Mouse (Mus musculus) urinary bladder, postnatal 14 days (tissue): ENCODE measurements around the gene Wipf3.

Experiments
- DNase-seq: peaks from one replicate; pipeline ENCODE4 v3.0.0; 2021; ENCODE audit warnings: low spot score

The Wipf3 gene

DNA sequence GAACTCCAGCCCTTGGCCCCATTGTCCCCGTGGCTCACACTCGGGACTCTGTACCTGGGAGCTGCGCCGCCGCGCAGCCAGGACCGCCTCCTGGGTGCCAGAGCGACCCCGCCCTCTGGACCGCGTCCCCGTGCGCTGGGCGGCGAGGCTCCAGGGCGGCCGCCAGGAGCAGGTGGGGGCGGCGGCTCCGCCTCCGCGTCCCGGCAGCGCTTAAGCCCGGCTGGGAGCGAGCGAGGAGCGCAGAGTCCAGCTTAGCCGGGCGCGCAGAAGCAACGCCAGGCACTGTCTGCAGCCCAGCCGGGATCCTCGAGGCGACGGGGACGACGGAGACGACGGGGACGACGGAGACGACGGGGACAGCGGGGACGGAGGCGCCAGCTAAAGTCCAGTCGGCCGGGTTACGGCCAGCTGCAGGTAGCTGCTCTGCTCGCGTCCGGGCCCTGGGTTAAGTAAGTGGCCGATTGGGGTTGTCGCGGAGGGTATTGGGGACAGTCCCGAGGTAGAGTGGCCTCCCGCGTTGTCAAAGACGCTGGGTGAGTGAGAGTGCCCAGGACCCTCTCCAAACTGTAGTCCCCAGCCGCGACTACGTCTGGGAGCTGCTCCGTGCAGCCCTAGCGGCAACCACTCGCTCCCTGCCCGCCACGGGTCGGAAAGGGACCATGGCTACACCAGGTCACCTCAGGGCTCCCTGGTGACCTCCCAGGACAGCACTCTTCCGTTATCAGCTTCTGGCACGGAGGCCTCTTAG is at the start of gene Wipf3:
Wipf3 (plus strand) TSS at position 157 of the 748 bp plus-strand sequence.
- peak; percentile 69 for DNase-seq

DNA sequence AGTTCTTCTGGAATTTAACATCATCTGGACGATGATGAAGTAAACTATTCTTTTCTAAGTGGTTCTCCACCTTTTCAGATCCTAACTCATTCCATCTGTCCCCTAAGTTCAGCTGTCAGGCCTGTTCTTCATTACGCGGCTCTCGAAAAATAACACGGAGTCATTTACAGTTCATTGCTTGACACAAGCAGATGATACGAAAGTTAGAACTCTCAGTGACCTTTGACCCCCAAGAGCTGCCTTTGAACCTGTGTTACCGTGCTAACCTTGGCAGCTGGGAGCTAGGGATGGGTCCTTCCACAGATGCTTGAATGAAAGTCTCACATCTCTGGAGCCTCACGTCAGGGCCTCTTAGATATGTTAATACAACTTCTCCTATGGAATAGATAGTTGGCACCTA is 46.8 kb upstream of the Wipf3 start:
- DNase-seq: no peak

DNA sequence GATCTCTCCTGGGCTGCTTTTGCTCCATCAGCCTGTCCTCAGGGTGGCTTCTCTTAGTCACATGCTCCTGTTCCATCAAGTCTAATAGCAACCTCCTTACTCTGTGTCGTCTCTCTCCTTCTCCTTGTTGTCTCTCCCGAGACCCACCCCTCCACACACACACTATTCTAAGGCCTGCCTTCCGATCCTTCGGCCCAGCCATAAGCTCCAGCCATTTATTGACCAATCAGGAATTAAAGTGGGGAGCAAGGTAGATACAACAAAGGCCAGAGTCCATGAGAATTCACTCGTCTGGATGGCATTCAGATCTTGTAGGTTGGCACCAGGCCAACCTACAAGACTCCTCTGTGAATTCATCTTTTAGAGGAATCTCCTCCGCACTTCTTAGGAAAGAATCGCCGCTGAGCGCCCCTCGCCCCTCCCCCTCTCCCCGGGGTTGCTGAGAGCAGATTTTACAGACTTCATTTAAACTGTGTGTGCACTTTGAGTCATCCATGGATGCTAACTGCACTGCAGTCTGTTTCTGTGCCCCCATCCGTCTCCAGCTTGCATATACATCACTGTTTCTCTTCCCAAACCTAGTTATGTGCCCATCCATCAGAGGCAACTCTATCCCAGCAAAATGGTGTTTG is 45.4 kb upstream of the Wipf3 start:
- no peak for DNase-seq

DNA sequence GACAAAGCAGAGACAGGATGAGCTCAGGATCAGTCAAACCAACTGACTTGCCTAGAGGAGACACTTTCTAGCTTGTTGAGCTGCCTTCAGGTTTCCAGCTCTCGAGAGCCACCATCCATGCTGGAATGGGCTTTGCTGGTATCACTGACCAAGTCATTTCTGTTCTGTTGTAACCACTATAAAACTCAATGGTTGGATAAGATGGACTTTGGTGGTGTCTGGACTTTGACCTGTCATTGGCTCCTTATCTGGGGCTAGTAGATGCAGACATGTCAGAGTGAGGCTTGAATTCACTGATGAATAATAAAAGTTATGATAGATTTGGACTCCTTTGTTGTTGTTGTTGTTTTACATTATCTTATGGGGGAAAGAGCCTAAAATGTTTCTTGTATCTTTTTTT is 44.6 kb upstream of the Wipf3 start:
- DNase-seq: no peak

DNA sequence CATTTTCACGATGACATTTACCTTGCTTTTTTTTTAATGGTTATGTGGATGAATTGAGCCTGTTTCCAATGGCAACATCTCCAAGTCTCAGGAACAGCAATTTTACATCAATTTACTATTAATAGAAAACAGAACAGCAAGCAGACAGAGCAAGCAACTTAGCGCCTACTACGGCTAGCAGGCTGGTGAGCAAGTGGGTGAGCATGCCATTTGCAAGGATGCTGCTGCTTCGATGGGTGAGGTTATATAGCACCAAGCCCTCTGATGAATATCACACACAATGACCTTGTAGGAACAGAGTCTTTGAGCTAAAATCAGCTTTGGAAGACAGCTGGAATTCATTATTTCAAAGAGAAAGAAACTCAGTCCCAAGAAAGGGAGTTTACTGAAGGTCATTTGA is 43.0 kb upstream of the Wipf3 start:
- no peak for DNase-seq

DNA sequence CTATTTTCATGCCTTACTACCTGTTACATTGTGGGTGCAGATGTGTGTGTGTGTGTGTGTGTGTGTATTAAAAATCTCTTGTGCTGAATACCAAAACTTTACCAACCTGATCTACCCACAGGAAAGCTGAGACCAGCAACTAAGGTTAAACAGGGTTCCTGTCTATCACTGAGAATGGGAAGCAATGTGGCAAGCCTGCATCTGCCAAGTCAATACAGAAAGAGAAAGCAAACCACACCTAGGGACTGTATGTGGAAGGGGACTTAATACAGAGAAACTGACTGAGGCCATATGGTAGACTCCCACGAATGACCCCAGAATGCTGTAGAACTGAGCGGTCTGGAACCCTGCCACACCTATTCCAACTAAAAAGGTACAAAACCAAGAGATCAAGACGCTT is 42.4 kb upstream of the Wipf3 start:
- no peak for DNase-seq

DNA sequence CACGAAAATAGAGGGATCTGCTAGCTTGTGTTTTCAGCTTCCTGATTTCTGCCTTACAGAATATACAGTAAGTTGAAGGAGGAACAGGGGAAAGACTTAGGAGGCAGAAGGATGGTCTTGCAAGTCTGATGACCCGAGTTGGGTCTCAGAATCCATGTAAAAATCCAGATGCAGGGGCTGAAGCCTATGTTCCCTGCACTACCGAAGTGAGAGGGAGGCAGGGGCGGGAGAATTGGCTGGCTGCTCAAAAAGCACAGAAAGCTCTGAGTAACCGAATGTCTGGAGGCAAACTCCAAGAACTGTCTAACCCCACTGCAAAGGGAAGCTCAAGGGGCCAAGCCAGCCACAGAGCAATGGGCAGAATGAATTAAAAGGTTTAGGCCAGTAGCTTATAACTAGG is 41.7 kb upstream of the Wipf3 start:
- no peak for DNase-seq

DNA sequence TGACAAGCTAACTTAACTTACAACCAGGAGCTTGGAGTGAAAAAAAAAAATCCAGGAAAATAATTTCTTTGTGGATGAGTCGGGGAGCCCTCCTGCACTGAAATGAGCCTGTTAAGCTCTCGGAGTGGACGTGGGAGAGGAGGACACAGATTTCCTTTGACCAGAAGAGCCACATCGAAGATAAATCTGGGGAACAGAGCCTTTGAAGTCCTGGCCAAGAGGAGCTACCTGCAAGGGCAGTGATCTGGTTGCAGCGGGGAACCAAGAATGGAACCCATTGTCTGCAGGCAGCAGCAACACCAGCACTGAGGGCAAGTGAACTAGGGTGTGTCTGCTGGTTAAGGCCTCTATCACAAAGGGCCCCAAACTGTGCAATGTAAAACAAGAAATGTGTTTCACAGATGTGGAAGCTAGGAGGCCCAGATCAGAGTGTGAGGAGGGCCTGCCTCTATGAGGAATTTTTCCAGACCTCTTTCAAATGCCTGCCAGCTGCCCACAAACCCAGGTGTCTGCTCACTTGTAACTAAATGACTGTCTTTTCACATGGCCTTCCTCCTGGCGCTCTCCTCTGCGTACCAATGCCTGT is 40.6 kb upstream of the Wipf3 start:
- no peak for DNase-seq

DNA sequence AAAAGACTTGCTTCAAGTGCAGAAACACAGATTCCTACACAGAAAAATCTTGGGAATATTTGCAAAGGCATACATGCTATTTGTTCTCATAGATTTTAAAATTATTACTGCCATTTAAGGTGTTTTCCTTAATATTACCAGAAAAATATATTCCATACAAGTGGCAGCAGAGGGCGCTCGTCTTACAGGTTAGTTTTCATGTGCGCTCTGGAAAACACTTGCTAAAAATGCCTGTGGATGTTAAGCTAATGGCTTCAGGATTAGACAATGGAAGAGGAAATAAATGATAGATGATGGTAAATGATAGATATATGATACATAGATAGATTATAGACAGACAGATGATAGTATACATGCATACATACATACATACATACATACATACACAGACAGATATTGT is 37.6 kb upstream of the Wipf3 start:
- DNase-seq: peak; percentile 52

DNA sequence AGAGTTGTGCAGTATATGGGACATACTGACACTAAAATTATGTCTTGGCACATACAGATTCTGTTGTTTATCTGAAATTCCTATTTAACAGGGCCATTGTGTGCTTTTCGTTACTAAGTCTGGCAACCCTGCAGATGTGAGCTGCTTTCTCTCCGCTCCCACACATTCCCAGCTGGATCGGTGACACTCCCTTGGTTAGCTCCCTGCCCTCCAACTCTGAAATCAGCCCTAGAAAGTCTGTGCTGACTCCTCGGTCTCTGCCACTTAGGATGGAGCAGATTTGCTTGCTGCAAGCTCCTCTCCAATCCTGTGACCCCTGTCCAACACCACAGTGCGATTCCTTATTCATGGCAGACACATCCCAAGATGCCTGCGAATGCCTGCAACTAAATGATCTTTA is 35.5 kb upstream of the Wipf3 start:
- DNase-seq: no peak

DNA sequence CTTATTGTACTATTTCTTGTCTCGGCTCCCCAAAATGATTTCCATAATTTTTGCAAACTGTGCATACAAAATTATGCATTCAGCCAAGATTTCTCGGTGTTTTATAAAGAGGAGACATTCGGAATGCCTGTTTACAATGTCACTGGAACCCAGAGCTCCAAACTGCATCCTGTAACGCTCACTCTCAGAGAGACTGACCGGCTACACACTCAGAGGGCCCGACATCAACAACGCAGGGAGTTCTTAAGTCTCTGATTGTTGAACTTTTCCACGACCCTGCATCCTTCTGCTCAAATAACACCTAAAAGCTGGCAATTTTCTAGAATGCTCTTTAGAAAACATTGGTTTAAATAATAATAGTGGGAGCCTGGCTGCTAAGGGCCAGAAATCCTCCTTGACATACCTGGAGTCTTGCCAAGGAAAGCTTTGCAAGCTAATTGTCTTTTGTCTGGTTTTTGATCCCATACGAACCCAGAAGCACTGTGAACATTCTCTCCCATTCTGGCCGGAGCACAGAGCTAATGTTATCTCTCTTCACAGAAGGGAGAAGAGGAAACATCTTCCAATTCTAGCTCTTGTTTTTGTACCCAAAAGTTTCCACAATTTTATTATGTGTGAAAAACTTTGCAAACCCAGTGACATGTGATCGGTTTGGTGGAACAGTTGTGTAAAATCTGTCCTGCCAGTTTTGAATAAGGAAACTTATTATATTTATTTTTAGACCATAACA is 30.0 kb upstream of the Wipf3 start:
- DNase-seq: no peak

DNA sequence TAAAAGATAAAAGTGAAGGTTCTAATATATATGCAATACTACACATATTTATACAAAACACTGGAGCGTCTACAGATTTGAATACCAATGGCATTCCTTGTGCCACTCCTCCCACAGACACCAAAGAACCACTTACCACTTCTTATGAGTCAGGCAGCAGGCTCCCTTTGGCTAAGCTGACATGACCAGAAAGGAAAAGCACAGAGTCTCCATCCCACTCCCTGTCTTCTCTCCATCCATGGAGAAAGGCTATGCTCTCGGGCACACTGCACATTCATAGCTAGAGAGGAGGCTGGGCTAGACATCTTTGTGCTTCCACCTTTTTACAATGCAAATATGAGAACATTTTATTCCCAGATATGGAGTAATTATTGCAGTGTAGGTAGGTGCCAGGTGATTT is 27.9 kb upstream of the Wipf3 start:
- no peak for DNase-seq

DNA sequence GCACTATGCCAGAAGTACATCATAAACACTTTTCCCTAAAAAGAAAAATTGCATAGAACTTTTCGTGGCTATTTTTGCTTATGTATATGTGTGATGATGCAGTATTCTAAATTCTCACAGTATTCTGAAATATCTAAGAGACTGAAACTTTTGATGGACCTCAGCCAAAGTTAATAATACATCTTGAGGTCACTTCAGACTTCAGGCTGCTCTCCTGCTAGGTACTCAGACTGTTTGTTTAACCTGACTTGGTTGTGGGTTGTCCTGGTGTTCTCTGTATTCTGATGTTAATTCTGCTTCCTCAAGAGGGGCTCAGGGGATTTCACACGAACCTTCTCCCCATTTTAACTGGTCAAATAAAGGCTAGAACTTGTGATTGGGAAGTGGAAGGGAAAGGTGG is 24.5 kb upstream of the Wipf3 start:
- DNase-seq: no peak

DNA sequence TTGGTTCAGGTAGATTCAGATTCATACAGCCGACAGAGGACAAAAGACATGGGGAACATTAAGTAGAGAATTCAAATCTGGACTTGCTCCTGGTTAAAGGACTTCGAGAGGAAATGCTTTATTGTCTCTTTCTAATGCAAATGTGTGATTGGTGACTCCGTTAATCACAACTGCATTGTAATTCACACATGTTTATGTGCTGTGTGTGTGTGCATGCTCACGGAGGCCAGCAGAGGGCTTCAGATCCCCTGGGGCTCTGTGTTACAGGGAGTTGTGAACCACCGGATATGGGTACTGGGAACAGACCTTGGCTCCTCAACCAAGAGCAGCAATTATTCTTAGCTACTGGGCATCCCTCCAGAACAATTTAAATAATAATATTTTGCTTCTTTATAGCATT is 23.3 kb upstream of the Wipf3 start:
- no peak for DNase-seq

DNA sequence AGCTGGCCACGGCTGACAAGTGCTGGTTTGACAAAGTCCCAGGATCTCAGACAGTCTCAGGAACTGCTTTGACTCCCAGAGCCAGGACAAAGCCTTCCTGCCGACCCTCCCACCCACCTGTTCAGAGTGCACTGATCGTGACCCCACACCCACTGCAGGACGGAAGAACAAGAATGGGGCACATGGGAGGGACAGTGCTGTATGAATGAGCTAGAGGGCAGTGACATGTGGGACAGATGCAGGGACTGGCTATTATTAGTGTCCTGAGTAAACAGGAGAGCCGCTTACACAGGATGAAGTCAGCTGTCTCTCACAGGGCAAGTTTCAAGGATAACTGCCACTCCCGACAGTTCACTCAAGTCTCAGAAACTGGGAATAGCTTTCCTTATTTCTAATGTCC is 20.1 kb upstream of the Wipf3 start:
- DNase-seq: no peak

DNA sequence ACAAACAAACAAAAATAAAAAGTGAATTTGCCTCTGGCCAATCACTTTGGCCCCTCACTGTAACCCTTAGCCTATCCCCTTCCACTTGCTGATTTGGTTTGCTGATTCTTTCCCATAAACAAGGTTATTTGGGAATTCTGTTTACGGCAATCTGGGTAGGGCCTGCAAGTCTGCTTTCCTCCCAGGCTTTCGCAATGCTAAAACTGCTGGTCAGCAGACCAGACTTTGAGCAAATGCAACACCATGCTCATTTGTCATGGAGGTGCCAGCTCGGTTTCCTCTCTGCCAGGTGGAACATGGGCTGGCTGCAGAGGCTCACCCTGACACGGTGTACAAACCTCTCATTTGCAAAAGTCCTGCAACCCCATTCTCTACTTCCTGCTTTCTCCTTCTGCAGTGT is 19.0 kb upstream of the Wipf3 start:
- DNase-seq: no peak

DNA sequence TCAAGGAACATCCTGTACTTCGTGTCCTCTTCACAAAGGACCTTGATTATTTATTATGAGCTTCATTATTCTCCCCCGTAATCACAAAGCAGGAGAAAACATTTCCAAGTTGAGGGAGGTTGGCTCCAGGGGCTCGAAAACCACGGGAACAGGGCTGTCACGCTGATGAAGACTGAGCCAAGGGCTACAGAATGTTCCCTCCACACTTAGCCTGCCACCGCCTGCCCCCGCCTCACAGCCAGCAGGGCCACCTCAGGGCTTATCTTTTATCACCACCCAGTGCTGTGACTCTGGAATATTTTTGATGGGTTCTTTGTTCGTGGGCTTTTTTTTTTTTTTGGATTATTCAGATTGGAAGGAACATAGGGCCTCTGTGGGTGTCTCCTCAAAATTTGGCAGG is 17.8 kb upstream of the Wipf3 start:
- DNase-seq: no peak

DNA sequence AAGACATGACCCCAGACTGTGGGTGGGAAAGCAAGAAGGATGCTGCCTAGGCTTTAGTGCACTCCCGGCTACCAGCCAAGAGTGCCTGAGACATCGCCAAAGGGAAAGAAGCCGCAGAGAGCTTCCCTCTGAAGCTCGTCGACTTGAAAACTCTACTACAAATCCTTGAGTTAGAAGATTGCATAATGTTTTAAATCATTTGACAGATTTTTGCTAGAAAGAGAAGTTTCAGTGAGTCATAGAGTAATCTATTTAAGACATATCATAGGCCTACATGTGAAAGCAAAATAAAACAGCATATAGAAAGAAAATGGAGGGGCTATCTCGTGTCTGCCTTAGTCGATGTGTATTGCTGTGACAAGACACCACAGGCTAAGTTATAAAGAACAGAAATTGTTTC is 16.5 kb upstream of the Wipf3 start:
- DNase-seq: peak; percentile 22

DNA sequence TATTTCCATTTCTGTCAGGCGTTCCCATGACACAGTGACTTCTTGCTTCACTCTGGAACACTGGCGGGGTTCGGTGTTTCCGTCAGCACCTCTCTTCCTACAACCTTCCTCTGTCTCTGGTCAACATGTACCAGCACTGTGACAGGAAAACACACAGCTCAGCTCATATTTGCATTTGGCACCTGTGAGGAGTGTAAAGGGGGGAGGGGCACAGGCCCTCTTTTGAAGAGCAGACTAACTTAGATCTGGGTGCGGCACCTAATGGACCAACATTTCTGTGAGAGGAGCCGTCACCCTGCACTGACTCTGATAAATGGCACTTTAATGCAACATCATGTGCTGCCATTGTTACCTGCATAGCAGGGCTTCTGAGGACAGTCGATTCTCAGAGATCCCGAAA is 4.2 kb upstream of the Wipf3 start:
- no peak for DNase-seq

DNA sequence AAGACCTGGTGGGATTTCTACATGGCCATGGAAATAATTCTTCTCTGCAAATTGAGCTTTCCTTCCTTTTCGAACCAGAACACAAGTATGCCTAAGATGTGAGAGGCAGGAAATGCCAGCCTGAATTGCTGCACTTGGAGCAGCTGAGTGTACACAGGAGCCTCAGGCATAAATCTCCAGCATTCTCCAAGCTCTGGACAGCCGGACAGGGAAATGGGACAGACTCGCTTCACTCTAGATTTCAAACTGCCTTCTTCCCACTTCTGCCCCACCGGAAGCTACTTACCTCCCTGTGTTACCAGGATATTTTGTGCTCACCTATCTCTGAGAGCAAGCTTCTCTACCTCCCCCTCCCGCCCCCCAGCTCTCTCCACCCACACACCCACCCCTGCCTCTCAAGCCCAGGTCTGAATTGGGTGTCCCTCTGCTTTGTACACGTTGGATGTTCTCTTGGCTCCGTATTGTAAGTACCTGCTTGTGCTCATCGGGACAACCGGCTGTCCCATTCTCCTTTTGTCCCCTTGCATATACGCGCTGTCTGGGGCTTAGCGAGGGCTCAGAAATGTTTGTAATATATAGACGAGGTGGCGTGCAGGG is 455 bp upstream of the Wipf3 start:
- DNase-seq: no peak

DNA sequence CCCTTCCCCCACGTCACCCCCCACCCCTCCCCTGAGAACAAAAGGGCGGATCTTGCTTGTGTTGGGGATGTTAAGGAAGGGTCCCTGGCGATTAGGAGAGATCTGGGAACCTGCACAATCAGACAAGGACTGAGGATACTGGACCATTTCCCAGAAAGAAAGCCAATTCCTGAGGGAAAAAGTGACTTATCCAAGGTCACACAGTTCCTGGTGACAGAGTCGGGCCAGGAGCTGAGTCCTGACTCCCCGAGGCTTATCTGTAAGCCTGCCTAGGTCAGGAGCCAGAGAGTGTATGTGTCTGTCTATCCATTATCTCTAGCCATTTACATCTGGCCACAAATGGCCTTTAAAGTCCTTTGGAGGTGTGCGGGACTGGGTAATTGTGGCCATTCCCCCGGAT is 818 bp downstream of the Wipf3 start:
- DNase-seq: no peak

DNA sequence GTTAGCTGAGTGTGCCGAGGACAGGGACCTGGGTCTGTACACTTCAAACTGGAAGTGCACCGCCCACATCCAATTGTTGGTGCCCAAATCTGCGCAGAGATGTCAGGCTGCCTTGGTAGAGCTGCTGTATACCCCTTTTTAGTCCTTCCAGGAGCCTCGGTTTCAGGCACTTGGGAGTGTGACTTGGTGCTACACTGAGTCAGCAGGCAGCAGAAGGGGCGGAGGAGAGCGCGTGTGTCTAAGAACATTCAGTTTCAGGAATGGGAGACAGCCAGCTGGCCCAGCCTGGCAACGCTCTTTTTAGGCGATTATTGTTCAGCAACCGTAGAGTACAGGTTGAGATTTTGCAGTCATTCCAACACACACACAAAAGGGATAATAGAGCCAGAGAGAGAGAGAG is 2.4 kb downstream of the Wipf3 start:
- no peak for DNase-seq

DNA sequence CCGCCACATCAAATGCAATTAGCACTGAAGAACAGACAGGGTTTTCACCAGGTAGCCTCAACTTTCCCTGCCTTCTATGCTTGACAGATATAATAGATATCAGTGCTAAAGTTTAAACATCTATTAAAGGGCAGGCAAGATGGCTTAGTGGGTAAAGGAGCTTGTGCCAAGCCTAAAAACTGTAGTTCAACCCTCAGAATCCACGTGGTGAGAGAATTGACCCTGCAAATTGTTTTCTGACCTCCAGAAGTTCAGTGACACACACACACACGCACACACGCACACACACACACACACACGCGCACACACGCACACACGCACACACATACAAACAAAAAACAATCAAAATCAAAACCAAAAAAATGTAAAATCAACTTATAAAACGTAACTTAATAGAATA is 2.8 kb downstream of the Wipf3 start:
- DNase-seq: no peak
